Mouse (Mus musculus) mesoderm, embryonic 11.5 days (tissue): ENCODE data around the gene Anks4b.

ENCODE experiments used
- DNase-seq: peaks from one replicate; pipeline ENCODE4 v3.0.0-alpha.2; 2012; ENCODE audit warnings: low read depth, low spot score

Gene Anks4b

GRCm38 (mm10) chr7:120188946-120189345 is 15.3 kb downstream of the Anks4b start:
- no peak for DNase-seq

- no peak for DNase-seq
These were observed 15.9 kb downstream of the Anks4b start for GRCm38 (mm10) chr7:120189369-120190149.

GRCm38 (mm10) chr7:120190150-120190665 is 16.6 kb downstream of the Anks4b start:
- no peak for DNase-seq

- DNase-seq = no peak
These were observed 18.5 kb downstream of the Anks4b start for GRCm38 (mm10) chr7:120192207-120192606.

- DNase-seq = no peak
These were observed 19.2 kb downstream of the Anks4b start for GRCm38 (mm10) chr7:120192816-120193215.

- no peak for DNase-seq
These were observed 21.5 kb downstream of the Anks4b start for GRCm38 (mm10) chr7:120195207-120195606.

- no peak for DNase-seq
These were observed 27.6 kb downstream of the Anks4b start for GRCm38 (mm10) chr7:120201231-120201744.

- DNase-seq = no peak
These were observed 28.1 kb downstream of the Anks4b start, which contains the start of gene Crym for GRCm38 (mm10) chr7:120201771-120202170. Gene Crym (minus strand): TSS chr7:120202111.

- peak; percentile 78 for DNase-seq
These were observed 30.1 kb downstream of the Anks4b start, which contains the start of gene Abca14 for GRCm38 (mm10) chr7:120203789-120204188. Gene Abca14 (plus strand): TSS chr7:120203961.

- no peak for DNase-seq
These were observed 32.3 kb downstream of the Anks4b start for GRCm38 (mm10) chr7:120205989-120206388.

GRCm38 (mm10) chr7:120228541-120228940 is 54.9 kb downstream of the Anks4b start:
- DNase-seq = no peak
